ENCODE assay signal across 24 mouse cellular contexts in the genomic region with DNA sequence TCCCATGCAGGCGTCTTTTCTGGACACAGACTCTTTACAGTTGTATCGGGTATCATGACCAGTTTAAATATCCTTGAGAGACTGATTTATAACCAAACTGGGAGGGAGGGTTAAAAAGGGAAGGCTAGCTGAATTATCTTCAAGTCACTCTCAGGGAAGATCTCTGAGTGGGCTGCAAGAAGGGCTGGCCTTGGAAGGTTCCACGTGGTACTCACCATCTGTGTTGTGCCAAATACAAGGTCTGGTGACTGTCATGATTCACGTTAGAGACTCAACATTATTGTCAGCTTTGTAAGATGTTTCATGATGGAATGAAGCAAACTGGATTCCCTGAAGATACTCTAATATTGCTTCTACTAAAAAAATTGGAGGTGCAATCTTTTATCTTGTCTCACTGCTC.
A peak's percentile ranks its signal among the peaks of the same experiment; 100 is the strongest.
DNase-seq lines count a peak whose midpoint lies in the region; TF ChIP-seq lines count a peak whose summit lies in the region.
"Had no signal": no experiment of that assay in that cellular context is flagged by ENCODE, and none has a peak within 500 bp of the region (broad histone marks: within the 10 kb centered on the region; RNA-seq: fewer than 3 reads in every experiment).

No protein-coding gene starts in this region.

- TF ChIP-seq CTCF in layer of hippocampus, adult 2 months (conservative IDR thresholded peaks at IDR 0.05) = no peak

- DNase-seq in adrenal gland, adult 2 months = peak; percentile 64
- no peak for DNase-seq in adrenal gland, adult 18-20 months (ENCODE audit: low spot score in 2 of 2)
- no peak for DNase-seq in layer of hippocampus, adult 2 months (ENCODE audit: low spot score in 2 of 2)
- no peak for DNase-seq in layer of hippocampus, postnatal 10 days (ENCODE audit: low spot score in 2 of 2)
- DNase-seq in adrenal gland, postnatal 10 days = peak; percentile 25
- peak; percentile 33 to 49 for DNase-seq in adrenal gland, postnatal 36 days
- no peak for DNase-seq in heart, postnatal 10 days
- DNase-seq: B cell, adult 2 months; cerebellum, adult 11 months; cerebellum, adult 2 months; cerebellum, adult 9-11 months; cerebellum, postnatal 25 days; forebrain, postnatal 0 days; gastrocnemius, adult 2 months; gastrocnemius, postnatal 14 days; heart, adult 11 months; heart, postnatal 14 days; heart, postnatal 4 days had no signal

- no peak overlapping the region for H3K4me3 ChIP-seq in layer of hippocampus, adult 2 months
- H3K4me3 ChIP-seq: embryonic facial prominence, embryonic 12.5 days; embryonic facial prominence, embryonic 15.5 days; gastrocnemius, adult 2 months; heart, embryonic 12.5 days; heart, embryonic 15.5 days had no signal

- peak overlapping the region; percentile 32; the same call in 1 of the 2 replicates for H3K27ac ChIP-seq in layer of hippocampus, adult 2 months
- H3K27ac ChIP-seq: embryonic facial prominence, embryonic 12.5 days; embryonic facial prominence, embryonic 15.5 days; gastrocnemius, adult 2 months; heart, embryonic 15.5 days; hindbrain, embryonic 14.5 days; hindbrain, postnatal 0 days had no signal

- intact Hi-C loops in heart, postnatal 10 days (cut with DNase I) = no loop called here

Comparison
In these comparisons a context has a peak if more than half of its experiments do, and no peak if none do; other contexts are left out.
1. DNase-seq: peak in adrenal gland, adult 2 months (single experiment), adrenal gland, postnatal 10 days (single experiment) and adrenal gland, postnatal 36 days (2 of 2); none in adrenal gland, adult 18-20 months (0 of 2), layer of hippocampus, adult 2 months (0 of 2), layer of hippocampus, postnatal 10 days (0 of 2) and heart, postnatal 10 days (0 of 2).